Mouse (Mus musculus) cerebral cortex, adult 2 months (tissue): ENCODE results near the gene Clic4.

Source experiments
- WGBS: fragments of 180-500 bp; shearing (Covaris S2); methylation state at CpG from one replicate; pipeline ENCODE4 v1.1.7; 2018; 5-methylcytosine and 5-hydroxymethylcytosine counted together

The Clic4 gene

GRCm38 (mm10) chr4:135190364-135190763, 82.2 kb downstream of the Clic4 start:
- 91% methylated on average over 1 of the region's 1 CpGs for WGBS

- 75% methylated on average over 12 of the region's 12 CpGs for WGBS
These were observed 83.1 kb downstream of the Clic4 start for GRCm38 (mm10) chr4:135189452-135190008.

- 100% methylated on average over 5 of the region's 13 CpGs for WGBS
These were observed 88.3 kb downstream of the Clic4 start for GRCm38 (mm10) chr4:135184277-135184676.

- WGBS = 86% methylated on average over 4 of the region's 4 CpGs
These were observed 90.8 kb downstream of the Clic4 start for GRCm38 (mm10) chr4:135181819-135182218.

- WGBS = 53% methylated on average over 5 of the region's 5 CpGs
These were observed 93.5 kb downstream of the Clic4 start for GRCm38 (mm10) chr4:135179077-135179481.

GRCm38 (mm10) chr4:135175406-135176120, 97.1 kb downstream of the Clic4 start:
- WGBS = 25% methylated on average over 38 of the region's 38 CpGs

- 89% methylated on average over 12 of the region's 12 CpGs for WGBS
These were observed 101.2 kb downstream of the Clic4 start for GRCm38 (mm10) chr4:135171304-135171875.

GRCm38 (mm10) chr4:135169501-135169900, 103.1 kb downstream of the Clic4 start:
- 78% methylated on average over 4 of the region's 4 CpGs for WGBS

GRCm38 (mm10) chr4:135169096-135169495, 103.5 kb downstream of the Clic4 start:
- WGBS = 85% methylated on average over 10 of the region's 10 CpGs

- WGBS = 78% methylated on average over 7 of the region's 7 CpGs
These were observed 104.6 kb downstream of the Clic4 start for GRCm38 (mm10) chr4:135167816-135168527.

GRCm38 (mm10) chr4:135166413-135167225, 106.0 kb downstream of the Clic4 start:
- WGBS = 34% methylated on average over 23 of the region's 23 CpGs

GRCm38 (mm10) chr4:135165761-135166160, 106.9 kb downstream of the Clic4 start:
- WGBS = 74% methylated on average over 6 of the region's 6 CpGs
